Mouse (Mus musculus): ENCODE data around the gene Zfhx3.

Zfhx3 gene

DNA sequence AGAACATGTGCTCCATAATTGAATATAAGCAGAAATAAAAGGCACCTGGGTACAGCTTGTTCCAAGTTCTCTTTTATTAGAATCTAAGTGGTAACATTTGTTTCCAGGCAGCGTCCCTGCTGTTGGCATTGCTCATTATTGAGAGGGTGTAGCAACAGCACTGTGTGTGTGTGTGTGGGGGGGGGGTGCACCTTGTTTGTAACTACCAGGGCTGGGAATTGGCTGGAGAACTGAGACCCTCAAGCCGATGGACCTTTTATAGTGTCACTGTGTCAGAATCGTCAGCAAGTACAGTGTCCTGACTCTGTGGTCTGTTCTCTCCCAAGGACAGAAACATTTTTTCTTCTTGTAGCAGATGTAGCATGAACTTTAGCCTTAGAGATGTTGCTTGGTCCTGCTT, 77.2 kb downstream of the Zfhx3 start:
- no peak for DNase-seq

GRCm38 (mm10) chr8:108022404-108022803, 80.0 kb downstream of the Zfhx3 start:
- DNase-seq, result no peak

- DNase-seq, result no peak
These were observed 81.9 kb downstream of the Zfhx3 start for GRCm38 (mm10) chr8:108024331-108024730.

- DNase-seq, result no peak
These were observed 82.8 kb downstream of the Zfhx3 start for GRCm38 (mm10) chr8:108025249-108025648.

DNA sequence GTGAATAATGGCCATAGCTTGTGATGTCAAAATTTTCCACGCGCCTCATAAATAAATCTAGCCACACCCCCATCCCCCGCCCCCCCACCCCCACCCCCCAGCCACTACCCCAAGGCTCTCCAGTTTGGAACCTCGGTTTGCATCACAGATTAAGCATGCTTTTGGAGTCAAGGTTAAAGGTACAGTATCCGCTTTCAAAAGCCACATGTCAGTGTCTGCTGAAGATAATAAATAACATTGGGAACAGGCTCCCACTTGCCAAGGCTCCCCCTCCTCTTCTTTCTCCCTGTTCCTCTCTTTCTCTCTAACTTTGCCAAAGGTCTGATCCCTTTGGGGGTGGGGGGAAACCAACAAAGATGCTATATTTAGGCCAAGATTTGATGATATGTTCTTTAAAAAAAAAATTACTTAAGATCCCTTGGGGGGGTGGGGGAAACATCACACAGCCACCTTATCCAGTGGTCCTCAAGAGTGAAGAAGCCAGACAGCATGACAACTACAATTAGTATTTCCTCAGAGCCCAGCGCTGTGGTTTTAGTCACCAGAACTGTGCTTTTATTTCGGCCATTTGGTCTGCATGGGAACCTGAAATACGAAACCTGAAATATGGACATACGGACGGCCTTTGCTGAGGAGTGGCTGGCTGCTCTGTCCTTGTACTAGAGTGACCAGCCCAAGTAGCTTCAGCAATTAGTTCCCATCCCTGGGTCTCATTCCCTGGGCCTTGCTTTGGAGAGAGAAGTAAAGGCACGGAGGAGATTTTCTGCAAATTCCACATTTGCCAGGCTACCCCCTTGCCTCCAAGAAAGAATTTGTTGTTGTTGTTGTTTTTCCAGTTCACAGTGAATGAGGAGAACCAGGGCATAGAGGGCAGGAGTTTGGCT, 84.4 kb downstream of the Zfhx3 start:
- no peak for DNase-seq

- no peak for DNase-seq
These were observed 85.1 kb downstream of the Zfhx3 start for GRCm38 (mm10) chr8:108027561-108028025.

DNA sequence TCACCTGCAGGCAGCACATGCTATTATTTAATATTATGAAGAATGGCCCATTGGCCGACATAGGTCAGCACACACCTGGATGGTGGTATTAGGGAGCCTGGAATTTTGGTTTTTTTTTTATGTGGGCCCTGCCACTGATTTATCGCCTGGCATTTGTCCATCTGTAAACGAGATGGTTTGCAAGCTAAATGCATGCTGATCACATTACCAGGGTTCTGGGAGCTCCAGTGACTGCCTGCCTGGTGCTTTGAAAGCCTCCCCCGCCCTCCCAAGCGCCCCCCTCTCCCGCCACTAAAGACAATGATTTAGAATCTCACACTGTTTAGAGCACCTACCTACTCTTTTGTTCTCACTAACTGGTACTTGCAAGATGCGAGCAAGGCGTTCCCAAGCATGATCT, 86.0 kb downstream of the Zfhx3 start:
- no peak for DNase-seq

GRCm38 (mm10) chr8:108031159-108031558, 88.7 kb downstream of the Zfhx3 start:
- DNase-seq, result no peak

DNA sequence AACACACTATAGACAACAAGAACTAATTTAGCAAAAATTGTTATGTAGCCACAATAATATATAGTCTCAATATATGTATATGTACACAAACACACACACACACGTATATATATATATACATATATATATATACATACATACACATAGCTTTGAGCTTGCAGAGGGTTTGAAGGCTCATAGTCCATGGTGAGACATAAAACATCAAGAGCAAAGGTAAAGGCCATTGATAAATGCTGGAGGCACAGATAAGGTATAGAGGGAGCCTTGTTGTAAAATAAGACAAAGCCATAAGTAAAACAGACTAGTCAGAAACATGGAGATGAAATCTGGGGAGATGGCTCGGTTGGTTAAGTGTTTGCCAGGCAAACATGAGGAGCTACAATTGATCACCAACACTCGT, 91.6 kb downstream of the Zfhx3 start:
- DNase-seq, result no peak

- no peak for DNase-seq
These were observed 92.3 kb downstream of the Zfhx3 start for GRCm38 (mm10) chr8:108034726-108035125.

GRCm38 (mm10) chr8:108043618-108044017, 101.2 kb downstream of the Zfhx3 start:
- DNase-seq, result no peak

- no peak for DNase-seq
These were observed 101.7 kb downstream of the Zfhx3 start for GRCm38 (mm10) chr8:108044185-108044584.

- no peak for DNase-seq
These were observed 113.8 kb downstream of the Zfhx3 start for GRCm38 (mm10) chr8:108056241-108056640.

- no peak for DNase-seq
These were observed 119.5 kb downstream of the Zfhx3 start for GRCm38 (mm10) chr8:108061972-108062371.

DNA sequence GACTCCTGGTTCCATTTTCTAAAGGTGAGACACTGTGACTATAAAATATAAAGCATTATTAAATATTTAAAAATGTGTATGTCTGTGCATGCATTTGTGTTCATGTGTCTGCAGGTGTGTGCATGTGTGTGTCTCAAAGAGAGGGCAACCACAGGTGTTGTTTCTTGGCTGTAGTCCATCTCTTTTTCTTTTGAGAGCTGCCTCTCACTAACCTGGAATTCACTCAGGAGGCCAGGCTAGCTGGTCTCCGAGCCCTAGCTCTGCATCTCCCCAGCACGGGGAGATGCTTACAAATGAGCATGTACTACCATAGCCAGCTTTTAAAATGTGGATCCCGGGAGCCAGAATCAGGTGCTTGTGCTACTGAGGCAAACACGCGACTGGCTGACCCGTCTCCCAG, 124.7 kb downstream of the Zfhx3 start:
- no peak for DNase-seq

DNA sequence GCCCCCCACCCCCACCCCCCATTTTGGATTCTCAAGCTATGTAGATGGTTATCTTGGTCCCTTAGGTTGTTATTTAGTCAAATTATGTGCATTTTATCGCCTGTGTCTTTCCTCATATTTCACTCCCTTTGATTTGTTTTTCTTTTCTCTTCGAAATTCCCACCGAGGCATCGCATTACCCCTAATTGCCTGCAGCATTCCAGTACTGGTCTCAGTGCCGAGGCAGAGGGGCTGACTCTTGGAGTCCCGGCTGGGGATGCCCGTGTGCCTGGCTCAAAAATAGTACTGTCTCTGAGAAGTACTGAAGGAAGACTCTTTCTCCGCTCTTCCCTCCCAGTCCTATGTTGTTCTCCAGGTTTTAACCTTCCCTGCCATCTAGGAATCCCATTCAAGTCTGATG, 125.8 kb downstream of the Zfhx3 start:
- DNase-seq, result no peak

GRCm38 (mm10) chr8:108070438-108070837, 128.0 kb downstream of the Zfhx3 start:
- no peak for DNase-seq

- no peak for DNase-seq
These were observed 129.8 kb downstream of the Zfhx3 start for GRCm38 (mm10) chr8:108072126-108072746.

DNA sequence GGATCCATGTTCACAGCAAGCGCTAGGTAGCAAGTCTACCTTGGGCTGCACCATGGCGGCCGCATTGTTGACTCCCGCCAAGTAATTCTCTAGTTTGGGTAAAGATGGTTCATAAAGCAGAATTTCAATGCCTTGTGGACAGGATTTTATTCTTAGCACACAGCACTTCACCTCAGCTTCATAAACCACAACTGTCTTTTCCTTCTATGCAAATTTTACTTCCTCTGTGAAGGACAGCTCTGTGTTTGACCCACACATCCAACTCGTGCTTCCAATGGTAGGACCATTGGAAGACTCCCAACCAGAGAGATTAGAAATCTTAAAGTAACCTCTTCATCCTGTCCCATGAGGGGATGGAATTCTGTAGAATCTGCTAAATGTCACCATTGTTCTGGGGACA, 130.4 kb downstream of the Zfhx3 start:
- no peak for DNase-seq

GRCm38 (mm10) chr8:108075176-108075575, 132.7 kb downstream of the Zfhx3 start:
- no peak for DNase-seq

DNA sequence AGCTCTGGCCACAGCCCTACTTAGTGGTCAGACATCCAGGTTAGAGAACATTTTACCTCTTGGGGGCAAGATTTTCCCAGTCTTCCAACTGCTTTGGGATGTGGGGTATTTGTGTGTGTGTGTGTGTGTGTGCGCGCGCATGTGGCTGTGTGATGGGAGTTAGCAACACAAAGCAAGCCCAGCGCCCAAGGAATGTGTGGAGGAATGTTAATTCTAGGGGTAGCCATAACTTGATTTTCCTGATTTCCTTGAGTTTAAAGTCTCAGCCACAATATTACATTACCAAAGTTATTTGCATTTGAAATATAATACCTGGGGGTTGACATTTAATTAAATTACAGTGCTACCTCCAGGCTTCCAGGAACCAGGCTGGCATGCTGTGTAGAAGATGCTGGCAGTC, 136.3 kb downstream of the Zfhx3 start:
- no peak for DNase-seq

DNA sequence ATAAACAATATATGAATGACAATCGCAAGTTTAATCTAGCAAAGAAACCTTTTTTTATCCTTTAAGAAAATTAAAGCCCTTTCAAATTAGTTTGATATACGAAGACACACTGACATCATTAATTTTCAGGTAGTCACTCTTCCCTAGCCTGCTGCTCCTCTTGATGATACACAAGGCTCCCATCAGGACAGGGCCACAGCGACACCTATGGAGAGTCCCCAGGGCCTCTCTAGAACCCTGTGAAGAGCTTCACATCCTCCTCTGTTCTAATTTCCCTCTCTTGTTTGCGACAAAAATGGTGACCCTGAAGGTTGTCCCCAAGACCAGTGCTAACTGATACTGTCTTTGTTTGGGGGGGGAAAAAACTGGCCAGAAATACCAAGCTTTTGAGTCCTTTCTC, 144.5 kb downstream of the Zfhx3 start:
- no peak for DNase-seq

GRCm38 (mm10) chr8:108089632-108090031, 147.2 kb downstream of the Zfhx3 start:
- DNase-seq, result no peak

- DNase-seq, result no peak
These were observed 156.2 kb downstream of the Zfhx3 start for GRCm38 (mm10) chr8:108098598-108098997.
